Mouse (Mus musculus): ENCODE measurements at regions not wholly inside any gene's neighbourhood (a gene's known extent, or its start where the extent isn't known, plus 50 kb on each side); places are given as distances from the start of the nearest gene placed in this dataset.

GRCm38 (mm10) chr1:165086131-165086530, 74.4 kb downstream of the Tbx19 start:
- H3K27ac ChIP-seq, result no peak overlapping the region

GRCm38 (mm10) chr1:165084753-165085152, 75.8 kb downstream of the Tbx19 start:
- Histone ChIP-seq H3K36me3 (no peaks in the 10 kb centered on the region), H3K4me3 (replicated peaks) (no peak overlapping the region), H3K9me3 (no peaks in the 10 kb centered on the region), H3K27me3 (no peaks in the 10 kb centered on the region), H3K27ac (peak overlapping the region; percentile 32; the same call in 1 of the 2 replicates), H3K9ac (replicated peaks) (no peak overlapping the region), H3K4me1 (replicated peaks) (peaks cover 7% of the 10 kb centered on the region), H3K4me2 (replicated peaks) (no peak overlapping the region)
- WGBS, result 90% methylated on average over 9 of the region's 9 CpGs
- no peak for ATAC-seq

More at GRCm38 (mm10) chr1:165086131-165086530, 74.4 kb downstream of the Tbx19 start:
- ATAC-seq, result peak; percentile 38
- peaks cover 8% of the 10 kb centered on the region for H3K4me1 ChIP-seq (replicated peaks)
- H3K27me3 ChIP-seq, result no peaks in the 10 kb centered on the region
- H3K4me2 ChIP-seq (replicated peaks), result no peak overlapping the region
- WGBS, result 64% methylated on average over 3 of the region's 3 CpGs
- no peak overlapping the region for H3K4me3 ChIP-seq (replicated peaks)
- H3K36me3 ChIP-seq, result no peaks in the 10 kb centered on the region
- no peak overlapping the region for H3K9ac ChIP-seq (replicated peaks)
- no peaks in the 10 kb centered on the region for H3K9me3 ChIP-seq

GRCm38 (mm10) chr1:165084179-165084578, 76.4 kb downstream of the Tbx19 start:
- no peaks in the 10 kb centered on the region for H3K36me3 ChIP-seq
- H3K27me3 ChIP-seq, result no peaks in the 10 kb centered on the region
- 72% methylated on average over 6 of the region's 6 CpGs for WGBS
- no peaks in the 10 kb centered on the region for H3K9me3 ChIP-seq
- no peak overlapping the region for H3K4me2 ChIP-seq (replicated peaks)
- ATAC-seq, result peak; percentile 70
- H3K4me3 ChIP-seq (replicated peaks), result no peak overlapping the region
- peak overlapping the region; percentile 32 for H3K27ac ChIP-seq
- H3K9ac ChIP-seq (replicated peaks), result no peak overlapping the region
- peaks cover 7% of the 10 kb centered on the region for H3K4me1 ChIP-seq (replicated peaks)

- ATAC-seq, result no peak
- H3K9ac ChIP-seq (replicated peaks), result no peak overlapping the region
- H3K27me3 ChIP-seq, result no peaks in the 10 kb centered on the region
- no peak overlapping the region for H3K27ac ChIP-seq
- peaks cover 24% of the 10 kb centered on the region for H3K4me1 ChIP-seq (replicated peaks)
- 90% methylated on average over 9 of the region's 9 CpGs for WGBS
- no peaks in the 10 kb centered on the region for H3K9me3 ChIP-seq
- H3K4me3 ChIP-seq (replicated peaks), result no peak overlapping the region
- no peak overlapping the region for H3K4me2 ChIP-seq (replicated peaks)
- no peaks in the 10 kb centered on the region for H3K36me3 ChIP-seq
Measured at GRCm38 (mm10) chr1:165080351-165080750, 80.2 kb downstream of the Tbx19 start.

- peak overlapping the region; percentile 62 for H3K27ac ChIP-seq
- peaks cover 29% of the 10 kb centered on the region for H3K4me1 ChIP-seq (replicated peaks)
- WGBS, result 68% methylated on average over 4 of the region's 4 CpGs
- no peaks in the 10 kb centered on the region for H3K27me3 ChIP-seq
- no peaks in the 10 kb centered on the region for H3K9me3 ChIP-seq
- no peak for ATAC-seq
- no peak overlapping the region for H3K9ac ChIP-seq (replicated peaks)
- H3K4me2 ChIP-seq (replicated peaks), result no peak overlapping the region
- no peak overlapping the region for H3K4me3 ChIP-seq (replicated peaks)
- H3K36me3 ChIP-seq, result no peaks in the 10 kb centered on the region
Measured at GRCm38 (mm10) chr1:165077313-165077712, 83.3 kb downstream of the Tbx19 start.

- H3K4me3 ChIP-seq (replicated peaks), result no peak overlapping the region
- no peak overlapping the region for H3K9ac ChIP-seq (replicated peaks)
- ATAC-seq, result peak; percentile 97
- peak overlapping the region; percentile 22 for H3K4me2 ChIP-seq (replicated peaks)
- peak overlapping the region; percentile 89 for H3K27ac ChIP-seq
- H3K27me3 ChIP-seq, result no peaks in the 10 kb centered on the region
- 24% methylated on average over 5 of the region's 5 CpGs for WGBS
- no peaks in the 10 kb centered on the region for H3K36me3 ChIP-seq
- H3K4me1 ChIP-seq (replicated peaks), result peaks cover 29% of the 10 kb centered on the region
- H3K9me3 ChIP-seq, result no peaks in the 10 kb centered on the region
Measured at GRCm38 (mm10) chr1:165075301-165076082, 85.1 kb downstream of the Tbx19 start.

GRCm38 (mm10) chr1:165071831-165072491, 88.6 kb downstream of the Tbx19 start:
- Histone ChIP-seq H3K27ac (no peak overlapping the region), H3K36me3 (no peaks in the 10 kb centered on the region), H3K9me3 (no peaks in the 10 kb centered on the region), H3K4me2 (replicated peaks) (no peak overlapping the region), H3K4me3 (replicated peaks) (no peak overlapping the region), H3K27me3 (no peaks in the 10 kb centered on the region), H3K4me1 (replicated peaks) (peaks cover 25% of the 10 kb centered on the region), H3K9ac (replicated peaks) (no peak overlapping the region)
- WGBS, result 91% methylated on average over 4 of the region's 4 CpGs
- ATAC-seq, result no peak

GRCm38 (mm10) chr1:165064981-165065380, 95.6 kb downstream of the Tbx19 start:
- 77% methylated on average over 5 of the region's 5 CpGs for WGBS
- Histone ChIP-seq H3K9me3 (no peaks in the 10 kb centered on the region), H3K4me1 (replicated peaks) (peaks cover 3% of the 10 kb centered on the region; the same call in 1 of the 2 replicates), H3K4me2 (replicated peaks) (no peak overlapping the region), H3K27me3 (no peaks in the 10 kb centered on the region), H3K27ac (no peak overlapping the region), H3K36me3 (no peaks in the 10 kb centered on the region), H3K4me3 (replicated peaks) (no peak overlapping the region), H3K9ac (replicated peaks) (no peak overlapping the region)
- ATAC-seq, result no peak

GRCm38 (mm10) chr1:165062813-165063492, 97.6 kb downstream of the Tbx19 start:
- no peaks in the 10 kb centered on the region for H3K36me3 ChIP-seq
- no peak overlapping the region for H3K27ac ChIP-seq
- peak; percentile 57; the same call in 1 of the 2 replicates for ATAC-seq
- H3K27me3 ChIP-seq, result no peaks in the 10 kb centered on the region
- 43% methylated on average over 8 of the region's 8 CpGs for WGBS
- H3K9ac ChIP-seq (replicated peaks), result no peak overlapping the region
- H3K4me1 ChIP-seq (replicated peaks), result peaks cover 3% of the 10 kb centered on the region; the same call in 1 of the 2 replicates
- H3K9me3 ChIP-seq, result no peaks in the 10 kb centered on the region
- H3K4me3 ChIP-seq (replicated peaks), result no peak overlapping the region
- H3K4me2 ChIP-seq (replicated peaks), result no peak overlapping the region

- no peak overlapping the region for H3K4me2 ChIP-seq (replicated peaks)
- no peak overlapping the region for H3K4me3 ChIP-seq (replicated peaks)
- no peaks in the 10 kb centered on the region for H3K27me3 ChIP-seq
- no peaks in the 10 kb centered on the region for H3K36me3 ChIP-seq
- no peak overlapping the region for H3K27ac ChIP-seq
- peaks cover 3% of the 10 kb centered on the region; the same call in 1 of the 2 replicates for H3K4me1 ChIP-seq (replicated peaks)
- ATAC-seq, result no peak
- 77% methylated on average over 3 of the region's 3 CpGs for WGBS
- H3K9ac ChIP-seq (replicated peaks), result no peak overlapping the region
- no peaks in the 10 kb centered on the region for H3K9me3 ChIP-seq
Measured at GRCm38 (mm10) chr1:165061420-165061819, 99.2 kb downstream of the Tbx19 start.

- Histone ChIP-seq H3K4me1 (replicated peaks) (no peaks in the 10 kb centered on the region), H3K27me3 (no peaks in the 10 kb centered on the region), H3K27ac (no peak overlapping the region), H3K9me3 (no peaks in the 10 kb centered on the region), H3K4me2 (replicated peaks) (no peak overlapping the region), H3K36me3 (no peaks in the 10 kb centered on the region), H3K9ac (replicated peaks) (no peak overlapping the region), H3K4me3 (replicated peaks) (no peak overlapping the region)
- ATAC-seq, result no peak
- WGBS, result 71% methylated on average over 6 of the region's 6 CpGs
Measured at GRCm38 (mm10) chr1:165054245-165054644, 106.3 kb downstream of the Tbx19 start.

GRCm38 (mm10) chr1:165051294-165051693, 109.3 kb downstream of the Tbx19 start:
- Histone ChIP-seq H3K9me3 (no peaks in the 10 kb centered on the region), H3K36me3 (no peaks in the 10 kb centered on the region), H3K27ac (no peak overlapping the region), H3K27me3 (no peaks in the 10 kb centered on the region), H3K4me2 (replicated peaks) (no peak overlapping the region), H3K9ac (replicated peaks) (no peak overlapping the region), H3K4me1 (replicated peaks) (peaks cover 7% of the 10 kb centered on the region), H3K4me3 (replicated peaks) (no peak overlapping the region)
- 69% methylated on average over 2 of the region's 2 CpGs for WGBS
- no peak for ATAC-seq

All from midbrain, embryonic 13.5 days (tissue).